Mouse (Mus musculus) neural tube, embryonic 13.5 days (tissue): ENCODE data around the gene Prss28. TPM values are rescaled to one million over a fixed set of nuclear protein-coding genes. Genes with fewer than 3 reads are reported as not detected.

Experiments
- ATAC-seq: fragments of 200-750 bp; cut with Nextera tagmentation; 2 replicates; pipeline ENCODE4 v1.8.0; 2017; ENCODE audit warnings: low read depth, mild to moderate bottlenecking, moderate TSS enrichment, moderate library complexity
- H3K27ac ChIP-seq: fragments of 300-500 bp; sonication (generic); replicated peaks from 2 replicates; pipeline ENCODE4 v1.5.1; 2015; ENCODE audit warnings: moderate library complexity, mild to moderate bottlenecking, inconsistent platforms
- H3K27me3 ChIP-seq: fragments of 300-500 bp; sonication (generic); 2 replicates; pipeline ENCODE4 v1.6.1; 2015; ENCODE audit warnings: mild to moderate bottlenecking, inconsistent platforms
- H3K36me3 ChIP-seq: fragments of 300-500 bp; sonication (generic); 2 replicates; pipeline ENCODE4 v1.6.1; 2015; ENCODE audit warnings: mild to moderate bottlenecking, inconsistent platforms
- H3K4me1 ChIP-seq: fragments of 300-500 bp; sonication (generic); replicated peaks from 2 replicates; pipeline ENCODE4 v1.6.1; 2015; ENCODE audit warnings: inconsistent platforms
- H3K4me2 ChIP-seq: fragments of 300-500 bp; sonication (generic); 2 replicates; pipeline ENCODE4 v1.6.1; 2015; ENCODE audit warnings: inconsistent platforms, mild to moderate bottlenecking, moderate library complexity
- H3K4me3 ChIP-seq: fragments of 300-500 bp; sonication (generic); 2 replicates; pipeline ENCODE4 v1.5.1; 2015; ENCODE audit warnings: mild to moderate bottlenecking, inconsistent platforms
- H3K9ac ChIP-seq: fragments of 300-500 bp; sonication (generic); 2 replicates; pipeline ENCODE4 v1.6.1; 2015; ENCODE audit warnings: moderate library complexity, mild to moderate bottlenecking, inconsistent platforms
- H3K9me3 ChIP-seq: fragments of 300-500 bp; sonication (generic); 2 replicates; pipeline ENCODE4 v1.6.1; 2016; ENCODE audit warnings: inconsistent platforms
- WGBS: fragments of 180-500 bp; shearing (Covaris S2); methylation state at CpG from one replicate; pipeline ENCODE4 v1.1.7; 2015; 5-methylcytosine and 5-hydroxymethylcytosine counted together
- polyA plus RNA-seq: library from polyadenylated mRNA; unstranded; fragments of >200 nt; fragmentation: Nextera tagmentation; extraction: Ambion mirVana; gene quantifications from 2 replicates; pipeline ENCODE4 v1.2.1, GENCODE M21; 2015

Prss28 gene
- not detected in 2 replicates for polyA plus RNA-seq

DNA sequence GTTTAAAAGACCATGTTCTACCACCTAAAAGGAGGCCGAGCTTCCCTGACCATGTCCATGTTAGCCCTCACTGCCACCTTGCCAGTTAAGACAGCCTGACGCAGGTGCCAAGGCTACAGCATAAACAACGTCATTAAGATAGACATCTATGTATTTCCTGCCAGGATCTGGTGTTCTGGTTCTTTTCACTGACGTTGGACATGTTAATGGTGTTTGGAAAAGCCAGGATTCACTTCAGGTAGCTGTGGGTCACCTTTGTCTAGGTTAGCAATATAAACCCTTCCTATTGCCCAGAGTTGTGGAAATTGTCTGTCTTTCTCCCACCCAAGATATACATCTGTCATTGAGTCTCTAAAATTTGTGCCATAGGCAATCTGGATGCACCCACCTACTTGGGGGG is at the start of gene Prss28:
Gene Prss28, plus strand, starts transcription at position 301 of the 400 bp plus-strand sequence.
- no peaks in the 10 kb centered on the region for H3K4me1 ChIP-seq
- H3K9me3 ChIP-seq = no peaks in the 10 kb centered on the region
- no peak within 1 kb of the TSS for H3K4me3 ChIP-seq
- H3K9ac ChIP-seq = no peak within 1 kb of the TSS
- H3K4me2 ChIP-seq = no peak within 1 kb of the TSS
- no peaks in the 10 kb centered on the region for H3K27me3 ChIP-seq
- no peak for ATAC-seq
- WGBS = 83% methylated on average over 4 of the region's 4 CpGs
- no peaks in the 10 kb centered on the region for H3K36me3 ChIP-seq
- H3K27ac ChIP-seq = no peak within 1 kb of the TSS

DNA sequence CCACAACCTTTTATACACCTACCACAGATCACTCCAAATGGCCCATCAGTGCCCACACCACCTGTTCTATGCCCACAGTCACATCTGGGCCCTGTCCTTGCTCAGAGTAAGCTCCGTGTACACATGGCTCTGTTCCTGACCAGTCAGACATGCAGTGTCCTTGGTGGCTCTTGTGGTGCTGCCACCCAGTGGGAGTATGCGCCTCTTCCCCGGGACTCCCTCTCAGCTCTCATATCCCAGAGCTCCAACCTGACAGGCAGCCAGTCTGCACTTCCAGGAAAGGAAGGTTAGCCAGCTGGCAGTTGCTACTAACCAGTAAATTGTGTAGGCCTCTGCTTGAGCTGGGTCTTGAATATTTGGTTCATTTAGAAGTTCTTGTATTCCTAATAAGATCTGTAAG is 44.0 kb upstream of the Prss28 start:
- Histone ChIP-seq H3K27ac (no peak overlapping the region), H3K4me1 (peaks cover 3% of the 10 kb centered on the region), H3K9me3 (no peaks in the 10 kb centered on the region), H3K36me3 (peaks cover 81% of the 10 kb centered on the region), H3K9ac (no peak overlapping the region), H3K4me3 (no peak overlapping the region), H3K27me3 (no peaks in the 10 kb centered on the region), H3K4me2 (no peak overlapping the region)
- ATAC-seq = no peak
- WGBS = 78% methylated on average over 3 of the region's 3 CpGs

DNA sequence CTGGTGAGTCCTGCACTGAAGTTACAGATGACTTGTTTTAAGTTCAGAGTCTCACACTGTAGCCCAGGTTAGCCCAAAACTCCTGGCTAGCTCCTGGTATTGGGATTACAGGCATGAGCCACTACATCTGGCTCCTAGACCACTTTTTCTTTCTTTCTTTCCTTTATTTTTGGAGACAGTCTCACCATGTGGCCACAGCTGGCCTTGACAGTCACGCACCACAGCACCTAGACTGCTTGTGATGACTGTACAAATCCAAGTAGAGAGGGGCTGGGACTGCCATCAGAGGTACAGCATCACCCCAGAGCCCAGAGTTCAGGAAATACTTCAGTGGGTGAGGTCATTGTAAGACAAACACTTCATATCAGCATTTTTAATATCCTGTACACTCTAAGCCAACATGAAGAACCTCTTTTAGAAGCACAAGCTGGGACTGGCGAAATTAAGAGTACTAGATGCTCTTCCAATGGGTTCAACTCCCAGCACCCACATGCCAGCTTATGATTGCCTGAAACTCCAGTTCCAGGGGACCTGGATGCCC is 37.6 kb upstream of the Prss28 start:
- Histone ChIP-seq H3K4me3 (peak overlapping the region; percentile 99), H3K36me3 (peaks cover 41% of the 10 kb centered on the region), H3K9ac (peak overlapping the region; percentile 98), H3K9me3 (no peaks in the 10 kb centered on the region), H3K4me2 (peak overlapping the region; percentile 97), H3K27me3 (no peaks in the 10 kb centered on the region), H3K4me1 (peaks cover 42% of the 10 kb centered on the region), H3K27ac (no peak overlapping the region)
- ATAC-seq = no peak
- 87% methylated on average over 2 of the region's 2 CpGs for WGBS

DNA sequence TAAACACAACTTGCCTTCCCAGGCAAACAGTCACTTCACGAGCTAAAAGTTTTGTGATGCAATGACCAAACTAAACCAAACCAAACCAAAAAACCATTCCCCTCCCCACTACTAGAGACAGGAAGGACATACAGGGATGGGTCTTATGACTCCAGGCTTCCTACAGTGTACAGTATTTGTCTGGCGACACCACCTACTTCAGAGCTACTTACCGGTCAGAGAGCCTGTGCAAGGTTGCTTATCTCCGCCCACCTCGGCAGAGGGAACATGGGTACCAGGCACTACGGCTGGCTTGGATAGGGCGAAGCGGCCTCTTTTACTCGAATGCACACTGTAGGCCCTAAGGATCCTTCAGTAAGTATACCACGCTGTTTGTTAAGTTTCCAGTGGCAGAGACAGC is 36.1 kb upstream of the Prss28 start:
- Histone ChIP-seq H3K36me3 (peaks cover 27% of the 10 kb centered on the region), H3K4me2 (peak overlapping the region; percentile 97), H3K4me1 (peaks cover 42% of the 10 kb centered on the region), H3K4me3 (peak overlapping the region; percentile 99), H3K9me3 (no peaks in the 10 kb centered on the region), H3K9ac (peak overlapping the region; percentile 98), H3K27me3 (no peaks in the 10 kb centered on the region), H3K27ac (peak overlapping the region; percentile 99)
- ATAC-seq = no peak
- 1% methylated on average over 10 of the region's 10 CpGs for WGBS

DNA sequence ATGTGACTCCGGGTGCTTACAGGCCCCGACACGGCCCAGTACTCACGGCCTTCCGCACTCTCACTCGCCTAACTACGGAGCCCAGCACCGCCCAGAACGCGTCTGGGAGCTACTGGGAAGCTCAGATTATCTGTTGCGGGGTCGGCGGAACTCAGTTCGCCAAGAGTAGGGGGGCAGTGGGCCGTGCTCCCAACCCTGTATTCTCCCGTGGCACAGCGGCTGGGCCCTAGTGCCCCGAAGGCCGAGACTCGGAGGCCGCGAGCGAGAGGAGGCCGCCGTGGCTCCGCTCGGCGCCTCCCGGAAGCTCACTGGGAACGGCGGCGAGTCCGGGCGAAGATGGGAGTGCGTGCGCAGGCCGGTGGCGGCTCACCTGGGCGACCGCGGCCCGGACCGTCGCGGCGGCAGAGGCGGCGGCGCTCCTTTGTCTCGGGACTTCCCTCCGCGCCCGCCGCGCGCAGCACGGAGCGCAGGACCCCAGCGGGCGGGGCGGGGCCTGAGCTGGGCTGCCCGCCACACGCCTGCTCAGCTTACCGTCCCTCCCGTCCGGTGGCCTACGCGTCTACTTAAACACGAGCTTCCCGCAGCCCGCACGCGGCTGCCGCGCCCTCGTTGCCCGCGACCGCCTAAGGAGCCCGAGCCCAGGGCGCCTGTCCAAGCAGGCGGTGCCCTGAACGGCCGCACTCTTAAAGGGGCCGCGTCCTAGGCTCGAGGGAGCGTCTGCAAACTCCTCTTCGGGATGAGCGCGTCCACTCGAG is 35.3 kb upstream of the Prss28 start:
- Histone ChIP-seq H3K9me3 (no peaks in the 10 kb centered on the region), H3K4me1 (peaks cover 42% of the 10 kb centered on the region), H3K36me3 (peaks cover 19% of the 10 kb centered on the region), H3K4me2 (peak overlapping the region; percentile 97), H3K27ac (peak overlapping the region; percentile 99), H3K4me3 (peak overlapping the region; percentile 99), H3K9ac (peak overlapping the region; percentile 98), H3K27me3 (0 out of 2 replicates have a peak, but pooled peaks cover 4% of the 10 kb centered on the region)
- WGBS = under 1% methylated on average over 91 of the region's 92 CpGs
- peak; percentile 92 for ATAC-seq

DNA sequence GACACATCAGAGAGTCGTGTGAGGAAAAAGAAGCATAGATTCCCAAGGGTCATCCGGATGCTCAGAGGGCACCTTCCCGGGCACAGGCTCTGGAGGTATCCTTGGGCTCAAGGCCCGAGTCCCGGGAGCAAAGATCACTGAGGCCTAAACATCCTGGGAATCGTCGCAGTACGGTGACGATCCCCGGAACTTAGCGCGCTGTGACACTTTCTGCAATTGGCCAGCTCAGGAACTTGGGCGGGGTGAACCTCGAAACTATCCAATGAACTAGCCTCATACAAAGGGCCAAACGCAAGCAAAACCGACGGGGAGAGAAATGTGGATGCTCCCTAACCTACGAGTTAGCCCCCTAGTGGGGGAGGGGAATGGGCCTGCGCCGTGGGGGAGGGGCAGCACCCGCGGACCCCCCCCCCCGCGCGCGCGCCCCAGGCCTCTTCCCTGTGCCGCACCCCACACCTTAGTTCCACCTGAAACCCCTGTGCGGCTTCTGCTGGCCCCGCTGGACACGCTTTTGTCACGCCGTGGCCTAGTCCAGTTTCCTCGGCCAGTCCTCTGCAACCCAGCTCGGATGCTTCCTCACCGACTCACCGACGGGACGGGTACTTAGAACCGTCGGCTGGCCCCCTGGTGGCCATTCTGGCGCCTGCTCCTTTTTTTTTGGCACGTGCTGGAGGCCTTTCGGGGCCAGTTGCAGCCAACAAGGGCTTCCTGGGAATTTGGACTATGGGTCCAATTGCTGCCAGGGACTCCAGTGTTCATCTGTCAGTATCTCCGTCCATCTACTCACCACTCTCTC is 34.5 kb upstream of the Prss28 start:
- Histone ChIP-seq H3K36me3 (peaks cover 11% of the 10 kb centered on the region), H3K4me2 (peak overlapping the region; percentile 49), H3K4me1 (peaks cover 42% of the 10 kb centered on the region), H3K9me3 (no peaks in the 10 kb centered on the region), H3K4me3 (peak overlapping the region; percentile 99), H3K9ac (peak overlapping the region; percentile 98), H3K27me3 (0 out of 2 replicates have a peak, but pooled peaks cover 4% of the 10 kb centered on the region), H3K27ac (peak overlapping the region; percentile 99)
- 2% methylated on average over 44 of the region's 45 CpGs for WGBS
- ATAC-seq = peak; percentile 87

DNA sequence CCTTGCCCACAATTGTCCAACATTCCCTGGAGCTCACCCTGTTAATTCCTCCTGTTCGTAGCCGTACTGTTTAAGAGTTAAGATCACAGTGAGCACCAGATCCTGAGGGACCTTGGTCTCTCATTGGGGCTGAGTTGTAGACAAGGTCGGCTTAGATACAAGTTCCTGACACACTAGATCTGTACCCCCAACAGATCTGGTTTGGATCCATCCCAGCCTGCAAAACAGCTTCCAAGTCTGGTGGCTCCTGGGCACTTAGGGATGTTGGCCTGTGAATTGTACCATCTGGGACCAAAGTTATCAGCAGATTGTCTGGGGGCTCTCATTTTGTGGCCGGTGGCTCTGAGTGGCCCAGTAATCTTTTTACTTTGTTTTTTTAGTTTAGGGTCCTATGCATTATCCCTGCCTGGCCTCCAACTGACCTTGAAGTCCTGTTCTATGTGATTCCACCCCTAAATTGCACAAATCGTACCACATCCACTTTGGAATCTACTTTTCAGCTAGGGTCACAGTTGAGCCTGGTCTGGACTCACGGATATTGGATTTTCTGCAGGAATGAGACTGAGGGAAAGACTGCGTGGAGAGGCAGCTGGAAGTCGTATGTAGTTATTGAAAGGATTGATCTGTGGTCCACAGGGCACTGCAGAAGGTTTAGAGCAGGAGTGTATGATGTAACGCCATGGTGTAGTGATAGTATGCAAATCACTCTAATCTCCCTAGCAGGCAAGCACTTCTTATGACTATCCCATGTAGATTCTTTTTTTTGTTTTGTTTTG is 33.7 kb upstream of the Prss28 start, which contains the start of gene Ube2i:
Gene Ube2i, minus strand, starts transcription at position 52 of the 776 bp plus-strand sequence.
- 80% methylated on average over 9 of the region's 9 CpGs for WGBS
- no peak for ATAC-seq

DNA sequence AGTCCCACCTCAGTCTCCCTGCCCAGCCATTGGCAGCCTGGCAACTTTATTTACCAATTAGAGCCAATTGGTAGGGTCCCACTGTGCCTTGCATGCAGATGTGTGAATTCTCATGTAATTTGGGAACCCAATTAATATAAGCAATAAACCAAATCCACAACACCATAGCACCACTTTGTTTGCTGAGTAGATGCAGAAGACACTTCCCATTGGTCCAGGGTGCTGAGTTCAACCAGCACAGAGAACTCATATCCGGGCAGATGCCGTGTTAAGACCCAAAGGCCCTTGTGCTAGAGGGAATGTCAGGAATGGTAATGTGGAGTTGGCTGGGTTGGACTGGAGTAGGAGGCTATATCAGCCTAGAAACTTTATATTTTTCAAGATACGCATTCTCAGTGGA is 32.6 kb upstream of the Prss28 start:
- Histone ChIP-seq H3K4me3 (no peak overlapping the region), H3K27me3 (peaks cover 15% of the 10 kb centered on the region; the same call in 1 of the 2 replicates), H3K9me3 (no peaks in the 10 kb centered on the region), H3K9ac (no peak overlapping the region), H3K27ac (no peak overlapping the region), H3K36me3 (no peaks in the 10 kb centered on the region), H3K4me1 (peaks cover 25% of the 10 kb centered on the region), H3K4me2 (no peak overlapping the region)
- no peak for ATAC-seq
- 92% methylated on average over 3 of the region's 3 CpGs for WGBS

More for the DNA sequence above, 33.7 kb upstream of the Prss28 start, which contains the start of gene Ube2i:
- 0 out of 2 replicates have a peak, but pooled peaks cover 11% of the 10 kb centered on the region for H3K27me3 ChIP-seq
- H3K4me3 ChIP-seq = peak within 1 kb of the TSS; percentile 99
- peak within 1 kb of the TSS; percentile 49 for H3K4me2 ChIP-seq
- H3K36me3 ChIP-seq = 0 out of 2 replicates have a peak, but pooled peaks cover 2% of the 10 kb centered on the region
- peak within 1 kb of the TSS; percentile 99 for H3K27ac ChIP-seq
- H3K9ac ChIP-seq = peak within 1 kb of the TSS; percentile 98
- peaks cover 36% of the 10 kb centered on the region for H3K4me1 ChIP-seq
- H3K9me3 ChIP-seq = no peaks in the 10 kb centered on the region

DNA sequence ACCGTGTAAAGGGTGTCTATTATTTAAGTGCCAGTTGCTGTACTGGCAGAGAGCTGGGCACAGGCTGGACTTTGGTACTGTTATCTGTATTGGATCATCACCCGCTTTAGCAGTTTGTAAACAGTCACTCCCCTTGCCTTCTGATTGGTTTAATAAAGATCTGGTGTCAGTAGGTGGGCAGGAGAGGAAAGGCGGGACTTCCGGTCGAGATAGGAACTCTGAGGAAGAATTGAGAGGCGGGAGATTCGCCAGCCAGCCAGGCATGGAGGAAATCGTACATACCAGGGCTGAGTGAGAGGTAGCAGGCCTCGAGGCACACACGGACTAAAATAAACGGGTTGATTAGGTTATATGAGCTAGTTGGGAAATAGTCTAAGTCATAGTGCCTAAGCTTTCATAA is 26.3 kb upstream of the Prss28 start:
- 46% methylated on average over 11 of the region's 11 CpGs for WGBS
- no peaks in the 10 kb centered on the region for H3K4me1 ChIP-seq
- H3K36me3 ChIP-seq = no peaks in the 10 kb centered on the region
- H3K4me3 ChIP-seq = no peak overlapping the region
- no peaks in the 10 kb centered on the region for H3K9me3 ChIP-seq
- peaks cover 15% of the 10 kb centered on the region; the same call in 1 of the 2 replicates for H3K27me3 ChIP-seq
- no peak overlapping the region for H3K27ac ChIP-seq
- no peak overlapping the region for H3K9ac ChIP-seq
- no peak for ATAC-seq
- no peak overlapping the region for H3K4me2 ChIP-seq

DNA sequence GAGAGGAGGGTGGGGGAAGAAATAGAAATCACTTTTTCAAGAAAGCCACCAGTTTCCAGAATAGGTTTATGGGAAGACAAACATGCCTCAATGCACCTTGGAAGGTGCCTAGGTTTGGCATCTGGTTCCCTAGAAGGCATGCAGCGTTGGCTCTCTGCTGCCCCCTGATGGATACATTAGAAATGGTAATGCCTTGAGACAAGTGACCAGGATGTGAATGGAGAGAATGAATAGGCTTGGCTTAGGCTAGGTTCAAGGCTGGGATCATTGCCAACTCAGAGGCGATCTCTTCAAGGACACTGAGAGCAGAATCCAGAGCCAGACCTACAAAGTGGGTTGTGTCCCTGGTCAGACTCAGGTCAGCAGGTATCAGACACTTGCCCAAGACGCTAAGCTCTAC is 23.4 kb upstream of the Prss28 start:
- no peaks in the 10 kb centered on the region for H3K4me1 ChIP-seq
- no peak for ATAC-seq

DNA sequence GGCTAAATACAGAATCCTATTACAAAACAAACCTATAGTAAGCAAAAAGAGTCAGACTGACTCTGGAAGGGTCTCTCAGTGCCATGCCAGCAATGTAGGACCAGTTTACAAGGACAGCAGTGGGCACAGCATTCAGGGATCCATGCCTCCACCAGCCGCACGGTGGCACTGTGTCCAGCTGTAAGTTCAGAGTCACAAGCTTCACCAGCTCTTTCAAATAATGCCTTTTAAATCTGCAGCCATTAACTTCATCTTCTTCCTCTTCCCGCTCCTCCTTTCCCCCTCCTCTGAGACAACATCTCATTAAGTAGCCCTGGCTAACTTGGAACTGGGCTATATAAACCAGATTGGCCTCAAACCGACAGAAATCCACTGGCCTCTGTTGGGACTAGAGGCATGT is 19.6 kb upstream of the Prss28 start:
- Histone ChIP-seq H3K27me3 (no peaks in the 10 kb centered on the region), H3K4me1 (no peaks in the 10 kb centered on the region), H3K36me3 (no peaks in the 10 kb centered on the region), H3K9me3 (no peaks in the 10 kb centered on the region), H3K27ac (no peak overlapping the region), H3K4me2 (no peak overlapping the region), H3K4me3 (no peak overlapping the region), H3K9ac (no peak overlapping the region)
- 28% methylated on average over 4 of the region's 4 CpGs for WGBS
- ATAC-seq = no peak

More for the DNA sequence above, 23.4 kb upstream of the Prss28 start:
- H3K4me2 ChIP-seq = no peak overlapping the region
- H3K4me3 ChIP-seq = no peak overlapping the region
- no peak overlapping the region for H3K27ac ChIP-seq
- H3K9me3 ChIP-seq = no peaks in the 10 kb centered on the region
- no peaks in the 10 kb centered on the region for H3K36me3 ChIP-seq
- no peak overlapping the region for H3K9ac ChIP-seq
- 24% methylated on average over 3 of the region's 3 CpGs for WGBS
- peaks cover 4% of the 10 kb centered on the region; the same call in 1 of the 2 replicates for H3K27me3 ChIP-seq
